Mouse (Mus musculus) embryo, embryonic 10 days (tissue): Measurements from ENCODE around the gene Pomt2.
"Not testable (repeated sequence)": the region's sequence is repeated elsewhere in the genome, so short reads cannot be mapped to it uniquely, and the experiment has no call there.

Source experiments
- DNase-seq: peaks from one replicate; pipeline ENCODE4 v3.0.0-alpha.2; 2015; ENCODE audit warnings: low spot score

Pomt2 gene

GRCm38 (mm10) chr12:87147395-87148089, at the start of gene Pomt2:
TSS of gene Pomt2 (minus strand) at chr12:87147968.
- peak; percentile 94 for DNase-seq

DNA sequence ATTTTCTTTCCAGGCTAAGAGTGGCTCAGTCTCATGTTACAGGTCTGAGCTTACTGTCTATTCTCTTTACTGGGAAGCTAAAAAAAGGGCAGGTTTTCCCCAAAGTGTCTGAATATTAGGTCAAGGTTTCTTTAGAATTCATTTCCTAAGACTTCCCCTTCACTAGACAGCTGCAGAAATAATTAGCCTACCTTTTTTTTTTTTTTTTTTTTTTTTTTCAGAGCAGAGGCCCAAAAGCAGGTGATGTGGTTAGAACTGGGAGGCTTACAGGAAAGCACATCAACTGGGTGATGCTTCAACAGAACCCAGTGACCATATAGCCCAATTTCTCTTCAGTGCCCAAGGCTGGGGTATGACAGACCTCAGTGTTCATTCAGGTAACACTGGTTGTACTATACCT, 48.5 kb upstream of the Pomt2 start:
- DNase-seq = no peak

GRCm38 (mm10) chr12:87195069-87195468, 47.3 kb upstream of the Pomt2 start:
- no peak for DNase-seq

- no peak for DNase-seq
These were observed 45.2 kb upstream of the Pomt2 start for GRCm38 (mm10) chr12:87193008-87193407.

- DNase-seq = no peak
These were observed 29.9 kb upstream of the Pomt2 start for GRCm38 (mm10) chr12:87177631-87178030.

GRCm38 (mm10) chr12:87175194-87175946, 27.6 kb upstream of the Pomt2 start:
- peak; percentile 17 for DNase-seq

DNA sequence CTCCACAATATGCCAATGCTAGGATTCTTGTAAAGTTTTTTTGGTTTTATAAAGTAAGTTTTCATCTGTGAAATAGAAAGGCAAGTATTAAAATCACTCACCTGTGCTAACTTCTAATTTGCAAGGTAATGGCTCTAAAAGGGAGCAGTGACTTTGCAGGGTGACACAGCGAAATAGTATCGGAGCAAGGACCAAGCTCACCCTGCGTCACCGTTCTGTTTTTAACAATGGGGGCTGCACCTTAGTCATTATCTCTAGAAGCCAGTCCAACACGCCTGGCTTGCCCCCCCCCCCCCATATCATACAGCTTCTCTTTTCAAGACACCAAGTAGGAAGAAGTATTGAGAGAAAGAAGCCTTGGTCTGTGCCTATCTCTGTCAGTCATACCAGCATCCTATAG, 13.0 kb upstream of the Pomt2 start:
- no peak for DNase-seq

- DNase-seq = no peak
These were observed 12.5 kb upstream of the Pomt2 start for GRCm38 (mm10) chr12:87160310-87160709.

- DNase-seq = no peak
These were observed 10.3 kb upstream of the Pomt2 start for GRCm38 (mm10) chr12:87158099-87158498.

DNA sequence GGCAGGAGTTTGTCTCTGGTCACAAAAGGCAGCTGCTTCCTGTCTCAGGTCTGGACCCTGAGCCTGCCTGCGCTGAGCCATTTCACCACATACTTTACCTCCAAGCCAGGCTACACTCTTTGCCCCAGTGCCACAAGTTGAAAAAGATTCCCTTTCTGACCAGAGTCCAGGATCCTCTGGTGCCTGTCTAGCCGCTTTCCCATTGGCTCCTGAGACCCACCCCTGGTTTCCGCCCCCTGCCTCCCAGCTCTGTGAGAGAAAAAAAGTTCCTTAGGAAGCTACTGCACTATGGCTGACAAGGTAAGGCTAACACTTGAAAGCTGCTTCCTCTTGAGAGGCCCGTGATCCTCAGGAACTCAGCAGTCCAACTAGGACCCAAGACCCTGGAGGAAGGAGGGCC, 9.6 kb upstream of the Pomt2 start:
- peak; percentile 12 for DNase-seq

GRCm38 (mm10) chr12:87154448-87154847, 6.7 kb upstream of the Pomt2 start:
- DNase-seq = not testable (repeated sequence)

DNA sequence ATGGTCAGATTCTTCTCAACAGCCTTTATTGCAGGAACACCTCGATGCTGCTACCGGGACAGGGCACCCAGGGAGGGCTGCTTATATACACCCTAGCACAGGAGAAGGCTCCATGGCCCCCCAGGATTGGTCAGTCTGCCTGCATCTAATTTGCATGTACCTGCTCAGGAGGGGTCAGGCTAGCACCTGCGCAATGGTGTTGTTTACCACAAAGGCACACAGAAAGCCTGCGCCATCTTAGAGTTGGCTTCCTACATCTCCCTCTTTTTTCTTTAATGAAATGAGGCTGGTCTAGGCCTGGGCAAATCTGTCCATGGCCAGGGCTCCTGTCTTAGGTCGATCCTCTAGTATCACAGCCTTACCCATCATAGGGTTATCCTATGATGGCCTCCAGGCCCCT, 1.7 kb upstream of the Pomt2 start:
- no peak for DNase-seq

DNA sequence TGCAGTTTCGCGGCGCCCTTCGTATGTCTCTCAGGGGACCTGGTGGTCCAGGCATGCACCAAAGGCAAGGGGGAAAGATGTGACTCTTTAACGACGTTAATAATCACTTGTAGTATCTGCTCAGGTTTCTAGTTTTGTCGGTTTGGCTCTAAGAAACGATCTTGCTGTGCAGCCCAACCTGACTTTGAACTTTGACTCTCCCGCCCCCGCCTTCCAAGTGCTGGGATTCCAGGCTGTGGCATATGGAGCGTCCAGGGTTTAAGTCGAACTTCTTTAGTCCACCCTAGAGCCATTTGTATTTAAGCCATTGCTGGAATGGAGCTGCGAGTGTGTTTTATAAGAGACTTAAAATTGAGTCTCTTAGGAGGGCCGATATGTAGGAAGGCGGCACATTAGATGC, 368 bp upstream of the Pomt2 start:
- peak; percentile 17 for DNase-seq

DNA sequence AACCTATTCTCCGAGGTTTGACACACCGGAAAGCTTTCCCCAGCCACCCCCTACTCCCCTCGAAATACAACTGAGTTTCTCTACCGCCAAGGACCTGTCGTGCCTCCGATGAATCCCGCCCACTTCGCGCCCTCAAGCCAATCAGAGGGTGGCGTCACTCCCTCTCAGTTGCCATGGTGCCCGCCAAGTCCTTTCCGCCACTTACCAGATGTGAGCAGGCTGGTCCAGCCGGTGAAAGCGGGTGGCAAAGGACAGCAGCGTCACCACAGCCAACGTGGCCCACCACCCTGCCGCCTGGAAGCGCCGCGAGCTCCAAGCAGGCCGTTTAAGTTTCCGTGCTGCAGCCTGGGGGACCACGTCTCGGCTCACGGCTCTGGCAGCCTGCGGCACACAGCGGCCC, 802 bp downstream of the Pomt2 start, which contains the start of gene Gstz1:
Gene Gstz1 (plus strand): TSS at position 200 of the 400 bp plus-strand sequence.
- DNase-seq = peak; percentile 96

GRCm38 (mm10) chr12:87142156-87142555, 5.6 kb downstream of the Pomt2 start:
- DNase-seq = no peak

DNA sequence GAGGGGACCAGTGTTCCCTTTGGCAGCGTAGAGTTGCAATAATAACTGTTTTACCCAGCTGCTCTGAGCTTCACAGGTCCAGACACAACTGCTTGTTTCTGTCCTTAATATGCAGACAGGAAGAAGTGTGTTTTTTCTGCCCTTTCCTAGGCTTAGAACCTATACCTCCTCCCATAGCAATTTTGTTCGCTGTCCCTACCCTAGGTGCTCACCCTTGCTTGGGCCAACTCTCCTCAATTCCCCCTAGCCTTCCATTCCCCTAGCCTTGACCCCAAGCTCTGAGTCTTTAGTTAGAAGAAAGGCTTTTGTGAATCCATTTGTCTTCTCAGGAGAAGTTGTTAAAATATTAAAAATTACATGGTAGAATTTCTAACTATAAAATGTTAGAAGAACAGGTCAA, 9.0 kb downstream of the Pomt2 start:
- DNase-seq = no peak

- no peak for DNase-seq
These were observed 9.4 kb downstream of the Pomt2 start for GRCm38 (mm10) chr12:87138342-87138701.

DNA sequence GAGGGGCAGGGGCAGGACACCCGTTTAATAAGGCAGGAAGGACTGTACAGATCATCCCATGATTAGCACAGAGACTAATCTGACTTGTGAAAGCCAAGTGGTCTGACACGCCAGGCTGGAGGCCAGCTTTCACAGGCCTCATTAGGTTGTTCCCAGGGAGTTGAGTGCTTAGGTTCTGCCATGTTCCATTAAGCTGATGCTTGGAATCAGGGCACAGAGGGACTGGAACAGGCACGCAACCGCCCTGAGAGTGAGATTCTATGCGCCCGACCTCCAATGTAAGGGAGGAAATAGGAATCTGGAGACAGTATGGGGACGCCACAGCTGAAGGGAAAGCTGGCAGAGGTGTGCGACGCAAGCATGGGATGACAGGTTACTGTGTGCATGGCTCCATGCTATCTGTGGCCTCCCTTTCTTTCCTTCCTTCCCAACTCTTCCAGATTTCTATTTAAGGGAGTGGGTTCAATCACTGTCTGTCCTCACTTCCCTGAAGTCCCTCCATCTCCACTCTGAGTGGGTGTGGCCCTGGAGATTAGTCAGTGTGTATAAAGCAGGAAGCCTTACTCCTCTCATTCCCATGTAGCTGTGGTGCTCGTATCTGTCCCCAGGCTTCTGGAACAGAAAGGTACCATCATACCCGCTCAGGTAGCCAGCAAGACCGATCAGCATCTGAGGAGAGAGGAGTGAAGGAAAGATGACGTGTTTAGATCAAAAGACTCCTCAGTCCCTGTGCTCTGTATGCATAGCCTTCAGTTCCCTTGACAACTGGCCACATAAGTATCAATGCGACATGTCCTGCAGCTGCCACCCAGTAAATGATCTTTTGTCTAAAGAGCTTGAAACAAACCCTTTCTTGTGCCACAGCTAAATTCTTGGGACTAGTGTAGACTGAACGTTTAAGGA, 10.1 kb downstream of the Pomt2 start:
- DNase-seq = peak; percentile 35

- DNase-seq = no peak
These were observed 15.0 kb downstream of the Pomt2 start for GRCm38 (mm10) chr12:87132784-87133183.

DNA sequence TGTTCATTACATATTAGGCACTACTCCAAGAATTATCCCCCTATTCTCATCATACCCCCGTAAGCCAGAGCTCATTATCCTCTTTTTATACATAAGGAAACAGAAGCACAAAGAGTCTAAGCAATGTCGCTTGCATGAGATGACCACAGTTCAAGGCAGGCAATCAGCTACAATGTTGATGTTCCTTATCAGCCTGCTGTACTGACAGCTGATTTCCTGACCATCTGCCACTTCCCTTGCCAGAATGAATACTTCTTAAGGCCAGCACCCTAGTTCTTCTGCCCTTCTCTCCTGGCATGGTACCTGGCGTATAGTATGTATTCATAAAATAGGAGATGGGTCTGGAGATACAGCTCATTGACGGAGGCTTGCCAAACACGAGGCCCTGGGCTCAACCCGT, 15.6 kb downstream of the Pomt2 start:
- DNase-seq = no peak

DNA sequence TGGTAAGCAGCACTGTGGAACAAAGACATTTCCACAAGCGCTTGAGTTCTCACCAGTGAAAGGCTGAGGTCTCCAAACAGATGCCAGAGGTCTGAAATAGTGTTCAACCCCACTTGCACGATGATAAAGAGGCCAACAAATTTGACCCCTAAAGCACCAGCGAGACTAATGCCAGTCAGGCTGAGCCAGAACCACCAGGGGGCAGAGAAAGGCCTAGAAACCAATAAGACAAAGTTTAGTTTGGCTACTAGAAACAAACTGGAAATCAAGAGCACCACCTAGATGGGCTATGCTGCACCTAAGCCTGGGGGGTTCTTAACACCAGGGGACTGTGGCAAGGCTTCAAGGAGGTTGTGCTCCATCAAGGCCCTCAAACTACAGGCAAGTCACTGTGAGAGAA, 16.1 kb downstream of the Pomt2 start:
- peak; percentile 37 for DNase-seq

DNA sequence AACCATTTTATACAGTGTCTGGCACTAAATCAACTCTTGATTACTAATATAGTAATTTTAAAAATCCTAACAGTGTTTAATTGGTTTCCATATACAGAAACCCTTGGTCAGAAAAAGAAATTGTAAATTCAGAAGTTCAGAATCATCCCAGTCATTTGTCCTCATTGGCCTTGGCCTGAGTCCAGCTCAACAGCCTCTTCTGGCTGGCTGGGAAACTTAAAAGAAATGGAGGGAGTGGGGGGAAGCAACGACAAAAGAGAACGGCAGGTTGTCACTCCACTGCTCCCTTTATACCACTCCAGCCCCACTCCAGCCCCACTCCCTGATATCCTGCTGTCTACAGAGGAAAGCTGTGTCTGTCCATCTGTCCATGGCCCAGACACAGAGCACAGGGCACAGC, 16.6 kb downstream of the Pomt2 start:
- no peak for DNase-seq

DNA sequence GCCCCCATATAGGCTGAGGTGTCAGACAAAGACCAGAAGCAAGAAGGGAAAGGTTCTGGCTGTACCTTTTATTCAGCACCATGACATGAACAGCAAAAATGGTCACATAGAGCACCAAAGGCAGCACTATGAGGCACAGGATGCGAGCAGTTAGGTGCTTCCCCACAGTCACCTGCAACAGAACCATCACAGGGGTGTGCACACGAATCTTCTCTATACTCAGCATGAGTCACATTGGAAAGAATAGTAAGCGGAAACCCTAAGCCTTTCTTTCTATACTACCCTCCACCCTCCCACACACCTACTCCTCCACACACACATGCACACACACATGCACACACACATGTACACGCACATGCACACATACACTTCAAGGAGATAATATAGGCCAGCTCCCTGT, 17.5 kb downstream of the Pomt2 start:
- DNase-seq = no peak
